ENCODE assay signal across 9 mouse cellular contexts in genomic region chr16:58499172-58499584, GRCm38 (mm10). TPM values are rescaled to one million over a fixed set of nuclear protein-coding genes. Genes with fewer than 3 reads are reported as not detected.
DNase-seq lines count a peak whose midpoint lies in the region; ATAC-seq and TF ChIP-seq lines count a peak whose summit lies in the region.
"Had no signal": no experiment of that assay in that cellular context is flagged by ENCODE, and none has a peak within 500 bp of the region (broad histone marks: within the 10 kb centered on the region; RNA-seq: fewer than 3 reads in every experiment).

No protein-coding gene starts in this region.

- H3K4me3 ChIP-seq in kidney, embryonic 16.5 days (ENCODE audit: low read length): no peak overlapping the region
- H3K4me3 ChIP-seq in forebrain, postnatal 0 days (ENCODE audit: low read depth, low read length): no peak overlapping the region
- H3K4me3 ChIP-seq: limb, embryonic 15.5 days had no signal

- peak; percentile 43 for ATAC-seq in kidney, embryonic 16.5 days (ENCODE audit: low FRiP score, low TSS enrichment)
- peak; percentile 47 for ATAC-seq in forebrain, postnatal 0 days
- ATAC-seq in megakaryocyte progenitor cell, adult 5-6 weeks (replicated peaks; ENCODE audit: poor library complexity): 0 out of 2 replicates have a peak, but pooled peaks have one; percentile 1
- no peak for ATAC-seq in granulocyte monocyte progenitor cell, adult 5-6 weeks (replicated peaks; ENCODE audit: poor library complexity, severe bottlenecking)

- H3K27me3 ChIP-seq in kidney, embryonic 16.5 days (ENCODE audit: insufficient read depth, low read length): no peaks in the 10 kb centered on the region
- H3K27me3 ChIP-seq in forebrain, postnatal 0 days (ENCODE audit: insufficient read depth, low read length): no peaks in the 10 kb centered on the region
- H3K27me3 ChIP-seq: limb, embryonic 15.5 days had no signal

- H3K9ac ChIP-seq in kidney, embryonic 16.5 days (replicated peaks; ENCODE audit: low read length): no peak overlapping the region
- H3K9ac ChIP-seq in forebrain, postnatal 0 days: no peak overlapping the region
- H3K9ac ChIP-seq: limb, embryonic 15.5 days had no signal

- H3K9me3 ChIP-seq in kidney, embryonic 16.5 days (ENCODE audit: low read length): no peaks in the 10 kb centered on the region
- H3K9me3 ChIP-seq in forebrain, postnatal 0 days (ENCODE audit: low read length): no peaks in the 10 kb centered on the region
- H3K9me3 ChIP-seq: limb, embryonic 15.5 days had no signal

- peak overlapping the region; percentile 75 for H3K27ac ChIP-seq in kidney, embryonic 16.5 days (ENCODE audit: low read length)
- H3K27ac ChIP-seq in forebrain, postnatal 0 days (ENCODE audit: low read depth, low read length): no peak overlapping the region
- H3K27ac ChIP-seq: limb, embryonic 15.5 days had no signal

- TF ChIP-seq CTCF in brain, embryonic 14.5 days (IDR thresholded peaks at IDR 0.05; ENCODE audit: borderline replicate concordance, extremely low read depth, insufficient read depth, insufficient read length): no peak
- TF ChIP-seq CTCF in forebrain, postnatal 0 days (IDR thresholded peaks at IDR 0.05; ENCODE audit: low read depth): no peak

- no peak overlapping the region for H3K4me2 ChIP-seq in kidney, embryonic 16.5 days (replicated peaks; ENCODE audit: low read depth, low read length)
- H3K4me2 ChIP-seq in forebrain, postnatal 0 days (ENCODE audit: low read depth): no peak overlapping the region
- H3K4me2 ChIP-seq: limb, embryonic 15.5 days had no signal

- 15% methylated on average over 1 of the region's 1 CpGs for WGBS in kidney, embryonic 16.5 days
- WGBS in forebrain, postnatal 0 days: 56% methylated on average over 1 of the region's 1 CpGs

- no peak for DNase-seq in kidney, adult 11 months
- peak; percentile 72 for DNase-seq in brain, embryonic 14.5 days (ENCODE audit: low read depth)
- no peak for DNase-seq in forebrain, postnatal 0 days
- no peak for DNase-seq in thymus, postnatal 4 days
- DNase-seq in left cerebral cortex, adult 18-20 months (ENCODE audit: low spot score in 2 of 2): no peak

- H3K4me1 ChIP-seq in kidney, embryonic 16.5 days (ENCODE audit: insufficient read depth, low read length): peaks cover 31% of the 10 kb centered on the region
- no peaks in the 10 kb centered on the region for H3K4me1 ChIP-seq in forebrain, postnatal 0 days (ENCODE audit: insufficient read depth)

- peaks cover 13% of the 10 kb centered on the region; the same call in 1 of the 2 replicates for H3K36me3 ChIP-seq in kidney, embryonic 16.5 days (ENCODE audit: insufficient read depth, low read length)
- no peaks in the 10 kb centered on the region for H3K36me3 ChIP-seq in forebrain, postnatal 0 days (ENCODE audit: insufficient read depth)
- H3K36me3 ChIP-seq: limb, embryonic 15.5 days had no signal

- TF ChIP-seq POLR2A in brain, embryonic 14.5 days (IDR thresholded peaks at IDR 0.05; ENCODE audit: borderline replicate concordance, extremely low read depth, insufficient read depth, insufficient read length, poor library complexity, severe bottlenecking): no peak

RNA-seq across cellular contexts. Expression of gene St3gal6, which starts 24.9 kb away (rescaled TPM):
- polyA plus RNA-seq in kidney, embryonic 16.5 days (2015; fragmentation: Nextera tagmentation; extraction: Ambion mirVana): 80.5 and 89.9 TPM in 2 replicates
- 7.2 and 8.5 TPM in 2 replicates for polyA plus RNA-seq in brain, embryonic 14.5 days (2012; rRNA removed)
- 3.9 and 12.6 TPM in 2 replicates for total RNA-seq in forebrain, postnatal 0 days (2014; rRNA removed)
- 12.7 and 14.9 TPM in 2 replicates for polyA plus RNA-seq in forebrain, postnatal 0 days (2015; fragmentation: Nextera tagmentation; extraction: Ambion mirVana)
- total RNA-seq in megakaryocyte progenitor cell, adult 5-6 weeks (2015): 2.8 and 4.5 TPM in 2 replicates
- total RNA-seq in megakaryocyte progenitor cell, adult 5-6 weeks (2017): 4.0 and 8.0 TPM in 2 replicates
- total RNA-seq in granulocyte monocyte progenitor cell, adult 5-6 weeks (2014; fragmentation: Nextera tagmentation): not detected in 2 replicates
- 0.73 TPM in 1 of 2 replicates, not detected in the other for total RNA-seq in granulocyte monocyte progenitor cell, adult 5-6 weeks (2017)
- 10 to 100 TPM; 22.4 to 25.8 TPM for total RNA-seq in left cerebral cortex, adult 18-20 months (2021)
